Mouse (Mus musculus) forebrain, embryonic 11.5 days (tissue): ENCODE results near the gene Fhit. TPM values are rescaled to one million over a fixed set of nuclear protein-coding genes. Genes with fewer than 3 reads are reported as not detected.

ENCODE experiments used
- ATAC-seq: fragments of 200-750 bp; cut with Nextera tagmentation; replicated peaks from 2 replicates; pipeline ENCODE4 v1.8.0; 2017; ENCODE audit warnings: moderate TSS enrichment; ENCODE audit not compliant: low FRiP score
- DNase-seq: peaks from one replicate; pipeline ENCODE4 v3.0.0-alpha.2; 2017; ENCODE audit warnings: low spot score
- H3K27ac ChIP-seq: fragments of 300-500 bp; sonication (generic); 2 replicates; pipeline ENCODE4 v1.5.1; 2014; ENCODE audit warnings: low read depth, low read length
- H3K27me3 ChIP-seq: fragments of 300-500 bp; sonication (generic); 2 replicates; pipeline ENCODE4 v1.6.1; 2014; ENCODE audit warnings: mild to moderate bottlenecking, low read length, mixed read lengths; ENCODE audit not compliant: control insufficient read depth, insufficient read depth
- H3K36me3 ChIP-seq: fragments of 300-500 bp; sonication (generic); 2 replicates; pipeline ENCODE4 v1.6.1; 2014; ENCODE audit warnings: mild to moderate bottlenecking, low read length, moderate library complexity, mixed read lengths; ENCODE audit not compliant: control insufficient read depth, insufficient read depth
- H3K4me1 ChIP-seq: fragments of 300-500 bp; sonication (generic); replicated peaks from 2 replicates; pipeline ENCODE4 v1.6.1; 2014; ENCODE audit warnings: low read length, mixed read lengths; ENCODE audit not compliant: control insufficient read depth, insufficient read depth
- H3K4me2 ChIP-seq: fragments of 300-500 bp; sonication (generic); 2 replicates; pipeline ENCODE4 v1.6.1; 2014; ENCODE audit warnings: low read depth, mild to moderate bottlenecking, low read length, moderate library complexity, mixed read lengths; ENCODE audit not compliant: severe bottlenecking
- H3K4me3 ChIP-seq: fragments of 300-500 bp; sonication (generic); 2 replicates; pipeline ENCODE4 v1.5.1; 2014; ENCODE audit warnings: low read depth, low read length
- H3K9ac ChIP-seq: fragments of 300-500 bp; sonication (generic); 2 replicates; pipeline ENCODE4 v1.6.1; 2014; ENCODE audit warnings: low read length
- H3K9me3 ChIP-seq: fragments of 300-500 bp; sonication (generic); 2 replicates; pipeline ENCODE4 v1.6.1; 2016; ENCODE audit warnings: low read length, mixed read lengths; ENCODE audit not compliant: control insufficient read depth
- WGBS: fragments of 180-500 bp; shearing (Covaris S2); extraction: QIAGEN DNeasy Blood & Tissue Kit; methylation state at CpG from one replicate; pipeline ENCODE4 v1.1.7; 2014; 5-methylcytosine and 5-hydroxymethylcytosine counted together
- polyA plus RNA-seq: library from polyadenylated mRNA; unstranded; fragments of >200 nt; fragmentation: Nextera tagmentation; extraction: Ambion mirVana; gene quantifications from 2 replicates; pipeline ENCODE4 v1.2.1, GENCODE M21; 2014

The Fhit gene
- polyA plus RNA-seq, 1 experiment from 2014 or later: 2.2 TPM

DNA sequence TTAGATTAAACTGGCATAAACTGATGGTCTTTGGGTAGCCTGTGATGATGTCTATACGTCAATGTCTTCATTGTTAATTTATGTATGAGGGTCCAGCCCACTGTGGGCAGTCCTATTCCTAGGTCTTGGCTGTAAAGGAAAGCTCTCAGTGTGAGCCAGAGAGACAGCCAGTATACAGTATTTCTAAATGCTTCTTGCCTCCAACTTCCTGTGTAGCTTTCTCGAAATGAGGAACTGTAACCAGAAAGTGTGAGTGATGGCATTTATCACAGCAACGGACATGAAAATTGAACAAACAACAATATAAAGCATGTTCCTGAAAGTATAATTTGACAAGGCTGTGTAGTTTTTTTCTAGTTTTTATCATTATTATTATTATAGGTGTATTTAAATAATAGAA lies 952.8 kb downstream of the Fhit start:
- Histone ChIP-seq H3K4me1 (no peaks in the 10 kb centered on the region), H3K36me3 (no peaks in the 10 kb centered on the region), H3K4me2 (no peak overlapping the region), H3K9ac (no peak overlapping the region), H3K27ac (no peak overlapping the region), H3K9me3 (no peaks in the 10 kb centered on the region), H3K4me3 (no peak overlapping the region), H3K27me3 (no peaks in the 10 kb centered on the region)
- 92% methylated on average over 3 of the region's 3 CpGs for WGBS
- ATAC-seq: no peak
- DNase-seq: no peak

GRCm38 (mm10) chr14:10205699-10206098 lies 956.1 kb downstream of the Fhit start:
- Histone ChIP-seq H3K9ac (no peak overlapping the region), H3K9me3 (no peaks in the 10 kb centered on the region), H3K4me1 (no peaks in the 10 kb centered on the region), H3K27ac (no peak overlapping the region), H3K36me3 (no peaks in the 10 kb centered on the region), H3K4me2 (no peak overlapping the region), H3K27me3 (no peaks in the 10 kb centered on the region), H3K4me3 (no peak overlapping the region)
- DNase-seq (no peak), ATAC-seq (no peak)
- WGBS: 91% methylated on average over 5 of the region's 5 CpGs

DNA sequence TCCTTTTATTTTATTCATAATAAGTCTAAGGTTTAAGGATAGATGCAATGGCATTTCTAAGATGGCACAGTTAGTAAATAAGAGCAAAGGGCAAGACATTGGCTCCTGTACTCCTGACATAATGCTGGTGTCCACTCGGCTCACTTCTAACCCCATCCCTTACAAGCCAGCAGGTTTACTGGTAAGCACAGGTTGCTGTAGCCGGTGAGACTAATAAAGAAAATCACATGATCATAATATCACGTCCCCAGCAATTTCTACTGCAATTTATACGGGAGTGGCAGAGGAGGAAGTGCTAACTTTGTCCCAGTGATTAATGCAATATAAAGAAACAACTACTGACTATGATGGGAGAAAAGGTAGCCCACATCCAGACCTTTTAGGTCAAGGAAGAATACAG lies 956.5 kb downstream of the Fhit start:
- H3K27ac ChIP-seq: no peak overlapping the region
- no peaks in the 10 kb centered on the region for H3K4me1 ChIP-seq
- WGBS: 87% methylated on average over 4 of the region's 4 CpGs
- H3K9me3 ChIP-seq: no peaks in the 10 kb centered on the region
- ATAC-seq (no peak), DNase-seq (no peak)
- H3K9ac ChIP-seq: no peak overlapping the region
- no peaks in the 10 kb centered on the region for H3K27me3 ChIP-seq
- H3K36me3 ChIP-seq: no peaks in the 10 kb centered on the region
- H3K4me3 ChIP-seq: no peak overlapping the region
- H3K4me2 ChIP-seq: no peak overlapping the region

DNA sequence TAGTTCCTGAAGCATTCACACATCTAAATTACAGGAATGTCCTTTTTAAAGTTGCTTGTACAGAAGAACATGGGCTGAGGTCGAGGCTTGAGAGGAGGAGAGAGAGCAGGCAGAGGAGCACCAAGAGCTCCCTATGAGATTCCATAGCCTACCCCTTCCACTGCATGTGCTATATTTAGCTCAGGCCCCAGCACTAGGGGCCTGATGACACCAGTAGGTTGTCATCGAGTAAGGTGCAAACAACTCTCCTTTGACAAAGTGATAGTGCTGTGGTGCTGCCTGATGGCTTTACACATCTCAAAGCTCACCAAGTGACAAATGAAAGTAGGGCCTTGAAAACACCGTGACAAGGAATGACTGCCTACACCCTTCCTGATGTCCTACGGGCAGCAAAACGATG lies 967.7 kb downstream of the Fhit start:
- Histone ChIP-seq H3K4me3 (no peak overlapping the region), H3K36me3 (no peaks in the 10 kb centered on the region), H3K27ac (no peak overlapping the region), H3K9me3 (no peaks in the 10 kb centered on the region), H3K4me1 (no peaks in the 10 kb centered on the region), H3K9ac (no peak overlapping the region), H3K4me2 (no peak overlapping the region), H3K27me3 (no peaks in the 10 kb centered on the region)
- no peak for ATAC-seq
- no peak for DNase-seq
- WGBS: 84% methylated on average over 5 of the region's 5 CpGs

GRCm38 (mm10) chr14:10171761-10172160 lies 990.1 kb downstream of the Fhit start:
- 85% methylated on average over 2 of the region's 2 CpGs for WGBS
- Histone ChIP-seq H3K4me3 (no peak overlapping the region), H3K36me3 (no peaks in the 10 kb centered on the region), H3K9me3 (no peaks in the 10 kb centered on the region), H3K27me3 (no peaks in the 10 kb centered on the region), H3K9ac (no peak overlapping the region), H3K4me2 (no peak overlapping the region), H3K27ac (no peak overlapping the region), H3K4me1 (no peaks in the 10 kb centered on the region)
- ATAC-seq (no peak), DNase-seq (no peak)

DNA sequence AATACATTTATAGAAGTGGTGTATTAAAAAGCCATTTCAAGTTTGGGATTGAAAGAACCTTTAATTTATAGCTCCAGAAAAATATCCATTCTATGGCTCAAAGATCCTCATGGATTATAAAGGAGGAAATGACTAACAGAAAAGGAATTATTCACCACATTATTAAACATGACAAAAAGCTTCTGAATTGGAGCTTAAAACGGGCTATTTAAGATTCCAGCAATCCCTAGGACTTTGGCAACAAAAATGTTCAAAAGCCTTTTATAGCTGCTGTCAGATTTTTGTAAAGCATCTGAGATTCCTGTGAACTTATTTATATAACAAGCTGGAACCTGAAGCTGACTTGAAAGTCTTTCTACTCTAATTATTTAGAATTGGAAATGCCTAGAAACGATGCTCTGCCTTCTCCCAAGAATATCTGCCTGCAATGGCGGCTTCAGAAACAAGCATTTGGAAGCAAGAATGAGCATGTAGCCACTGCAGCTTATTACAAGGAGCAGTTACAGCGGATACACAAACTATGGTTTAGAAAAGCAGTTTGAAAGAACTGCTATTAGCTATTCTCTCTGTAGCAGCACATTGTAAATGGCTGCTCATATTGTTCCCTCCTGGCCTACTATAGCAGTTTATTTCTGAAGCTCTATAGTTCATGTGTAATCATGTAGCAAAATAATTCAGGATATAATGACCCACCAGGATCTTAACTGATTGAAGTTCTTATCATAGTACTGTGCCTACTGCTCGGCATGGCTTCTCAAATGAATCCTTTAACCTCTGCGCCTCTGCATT lies 995.0 kb downstream of the Fhit start:
- H3K36me3 ChIP-seq: no peaks in the 10 kb centered on the region
- H3K27ac ChIP-seq: no peak overlapping the region
- no peaks in the 10 kb centered on the region for H3K9me3 ChIP-seq
- peak; percentile 55 for ATAC-seq
- no peak overlapping the region for H3K4me3 ChIP-seq
- 34% methylated on average over 6 of the region's 6 CpGs for WGBS
- H3K4me1 ChIP-seq: no peaks in the 10 kb centered on the region
- no peaks in the 10 kb centered on the region for H3K27me3 ChIP-seq
- H3K9ac ChIP-seq: no peak overlapping the region
- H3K4me2 ChIP-seq: no peak overlapping the region
- DNase-seq: no peak

DNA sequence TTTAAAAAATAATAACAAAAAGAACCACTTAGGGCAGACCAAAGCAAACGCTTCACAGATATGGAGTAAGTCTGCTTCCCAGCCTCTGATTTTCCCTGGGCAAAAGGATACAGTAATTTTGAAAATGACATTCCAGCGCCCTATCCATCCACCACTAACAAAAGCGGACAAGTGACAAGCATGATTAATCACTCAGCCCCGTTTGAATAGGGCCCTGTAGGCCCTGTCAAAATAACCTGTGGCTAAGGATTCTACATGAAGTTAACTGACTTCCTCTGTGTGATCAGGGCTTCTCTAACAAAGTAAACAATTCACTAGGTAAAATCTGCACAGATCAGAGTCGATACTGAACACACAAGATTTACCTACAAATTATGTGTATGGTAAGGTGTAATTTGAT lies 1012.0 kb downstream of the Fhit start:
- Histone ChIP-seq H3K9ac (no peak overlapping the region), H3K4me2 (no peak overlapping the region), H3K27ac (no peak overlapping the region), H3K27me3 (no peaks in the 10 kb centered on the region), H3K9me3 (no peaks in the 10 kb centered on the region), H3K4me3 (no peak overlapping the region), H3K36me3 (no peaks in the 10 kb centered on the region), H3K4me1 (no peaks in the 10 kb centered on the region)
- 57% methylated on average over 5 of the region's 5 CpGs for WGBS
- no peak for ATAC-seq
- no peak for DNase-seq

DNA sequence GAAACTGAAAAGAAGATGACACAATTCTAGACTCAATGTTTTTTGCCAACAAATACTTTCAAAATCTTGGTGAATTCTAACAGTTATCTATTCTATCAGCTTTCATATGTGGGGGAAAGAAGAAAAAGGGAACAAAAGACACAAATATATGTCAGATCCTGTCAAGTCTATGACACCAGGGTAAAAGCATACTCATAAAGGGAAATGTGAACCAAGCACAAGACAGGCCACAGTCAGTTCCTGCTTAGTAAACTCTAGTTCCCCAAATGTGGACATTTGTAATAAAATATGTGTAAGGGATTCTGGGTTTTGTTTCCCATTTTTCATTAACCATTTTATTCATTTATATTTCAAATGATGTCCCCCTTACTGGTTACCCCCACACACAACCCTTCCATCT lies 1022.5 kb downstream of the Fhit start:
- Histone ChIP-seq H3K27ac (no peak overlapping the region), H3K4me3 (no peak overlapping the region), H3K9me3 (no peaks in the 10 kb centered on the region), H3K36me3 (no peaks in the 10 kb centered on the region), H3K9ac (no peak overlapping the region), H3K4me2 (no peak overlapping the region), H3K27me3 (no peaks in the 10 kb centered on the region), H3K4me1 (no peaks in the 10 kb centered on the region)
- ATAC-seq (no peak), DNase-seq (no peak)

DNA sequence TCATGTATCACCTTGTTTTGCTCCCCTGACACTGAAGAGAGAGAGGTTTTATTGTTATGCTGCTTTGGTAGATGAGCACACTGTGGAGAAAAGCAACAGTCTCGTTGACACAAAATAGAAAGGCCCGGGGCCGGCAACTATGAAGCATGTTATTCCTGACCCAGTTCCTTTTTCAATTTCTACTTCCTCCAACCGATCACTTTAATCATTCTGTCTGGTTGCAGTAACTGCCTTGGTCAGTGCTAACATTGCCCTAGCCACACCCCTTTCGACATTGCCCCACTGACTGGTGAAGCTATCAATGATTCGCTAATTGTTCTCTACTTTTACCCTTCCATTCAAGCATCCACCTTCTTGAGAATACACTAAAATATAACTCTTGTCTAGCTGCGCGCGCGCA lies 1028.0 kb downstream of the Fhit start:
- H3K4me3 ChIP-seq: no peak overlapping the region
- no peak for DNase-seq
- H3K36me3 ChIP-seq: no peaks in the 10 kb centered on the region
- no peaks in the 10 kb centered on the region for H3K9me3 ChIP-seq
- no peaks in the 10 kb centered on the region for H3K4me1 ChIP-seq
- no peak for ATAC-seq
- WGBS: 95% methylated on average over 10 of the region's 10 CpGs
- no peak overlapping the region for H3K27ac ChIP-seq
- H3K4me2 ChIP-seq: no peak overlapping the region
- H3K27me3 ChIP-seq: no peaks in the 10 kb centered on the region
- H3K9ac ChIP-seq: no peak overlapping the region
